Mouse (Mus musculus) CD4-positive naive resting alpha-beta T cell, adult 76 days (primary cell): Measurements from ENCODE around the gene Grb10. TPM values are rescaled to one million over a fixed set of nuclear protein-coding genes. Genes with fewer than 3 reads are reported as not detected.

Experiments used
- total RNA-seq: library from RNA; stranded (reverse); gene quantifications from one replicate; pipeline ENCODE4 v1.2.4, GENCODE M21; 2023

The Grb10 gene
- 0.59 TPM for total RNA-seq

GRCm38 (mm10) chr11:12038470-12038985 lies at the start of gene Grb10:
Grb10 (minus strand) TSS chr11:12038683.

DNA sequence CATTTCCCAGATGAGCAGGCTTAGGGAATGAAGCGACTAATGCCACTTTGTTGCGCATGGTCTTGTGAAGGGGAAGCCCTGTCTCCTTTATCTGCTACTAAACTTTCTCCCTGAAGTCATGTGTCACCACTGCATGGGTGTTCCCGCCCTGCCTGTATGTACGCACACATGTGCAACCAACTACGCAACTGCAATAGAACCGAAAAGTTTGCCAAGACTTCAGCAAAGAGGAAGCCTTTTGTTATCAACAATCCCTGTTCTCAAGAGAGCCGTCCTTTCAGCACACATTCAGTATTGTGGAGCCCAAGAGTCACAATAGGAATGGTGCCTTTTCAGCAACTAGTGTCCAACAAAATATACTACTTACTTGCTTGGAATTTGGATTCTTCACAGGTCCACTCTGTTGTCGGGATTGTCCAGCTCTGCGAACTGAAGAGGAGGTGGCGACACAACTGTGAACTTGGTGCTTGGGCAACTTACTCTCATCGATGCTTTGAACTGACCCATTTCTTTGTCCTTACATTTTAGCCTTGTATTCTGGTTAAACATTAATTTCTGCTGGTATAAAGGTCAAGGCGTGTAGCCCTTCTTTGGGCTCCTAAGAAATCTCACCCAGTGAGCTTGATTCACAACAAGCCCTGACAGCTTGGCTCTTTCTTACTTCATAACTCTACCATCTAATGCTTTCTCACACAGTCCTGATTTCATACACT lies 140.7 kb downstream of the Grb10 start, which contains the start of gene Ddc:
Ddc (minus strand) TSS at position 500 of the 713 bp plus-strand sequence.

Other genes starting within 250 kb of the Grb10 start
- gene Fignl1, start 229.7 kb downstream of the Grb10 start, total RNA-seq: 0.53 TPM
- 2.0 TPM for gene Ddc, start 140.5 kb downstream of the Grb10 start, total RNA-seq